Mouse (Mus musculus) heart, postnatal 0 days (tissue): ENCODE data around the gene Asap3.

Experiments
- CTCF ChIP-seq: IDR thresholded peaks from 2 replicates; pipeline ENCODE4 v1.5.1; 2016; ENCODE audit warnings: antibody characterized with exemption, control low read depth, low read depth
- EP300 ChIP-seq: IDR thresholded peaks from 2 replicates; pipeline ENCODE4 v1.6.1; 2016; ENCODE audit warnings: antibody characterized with exemption, low read depth

GRCm38 (mm10) chr4:136196201-136196600 lies 10.0 kb upstream of the Asap3 start:
- TF ChIP-seq CTCF (no peak), EP300 (no peak)
